Mouse (Mus musculus): ENCODE measurements at regions not wholly inside any gene's neighbourhood (a gene's known extent, or its start where the extent isn't known, plus 50 kb on each side); places are given as distances from the start of the nearest gene placed in this dataset.

DNA sequence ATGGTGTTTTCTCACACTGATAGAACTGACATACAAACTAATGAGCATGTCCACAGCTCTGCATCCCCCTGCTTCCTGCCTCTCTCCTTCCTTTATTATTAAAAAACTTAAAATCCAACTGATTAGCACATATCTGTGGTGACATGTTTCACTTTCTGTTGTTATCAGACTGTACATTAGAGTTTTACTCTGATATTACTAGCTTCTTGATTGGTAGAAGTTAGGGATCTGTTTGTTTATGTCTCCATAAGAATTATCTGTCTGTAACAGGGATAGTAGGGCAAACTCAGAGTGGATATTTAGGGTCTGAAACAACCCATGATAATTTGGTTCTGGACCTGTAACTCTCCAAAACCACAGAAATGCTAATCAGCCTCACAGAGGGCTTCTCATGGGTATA lies 358.6 kb downstream of the Dync2h1 start:
- TF ChIP-seq POLR2A (IDR thresholded peaks at IDR 0.05; ENCODE audit: low read depth, low read length) (no peak), CTCF (IDR thresholded peaks at IDR 0.05; ENCODE audit: extremely low read depth, insufficient read length, insufficient replicate concordance, low read depth, low read length) (no peak)

Data from small intestine, adult 2 months (tissue).